Mouse (Mus musculus) intestine, postnatal 0 days (tissue): ENCODE results near the gene Phldb1. TPM values are rescaled to one million over a fixed set of nuclear protein-coding genes. Genes with fewer than 3 reads are reported as not detected.
A peak's percentile ranks its signal among the peaks of the same experiment; 100 is the strongest.

Experiments
- ATAC-seq: fragments of 200-750 bp; cut with Nextera tagmentation; 2 replicates; pipeline ENCODE4 v1.8.0; 2017; ENCODE audit warnings: mild to moderate bottlenecking, moderate TSS enrichment, moderate library complexity
- H3K27ac ChIP-seq: fragments of 300-500 bp; sonication (generic); 2 replicates; pipeline ENCODE4 v1.5.1; 2014; ENCODE audit warnings: mild to moderate bottlenecking, low read depth, low read length, moderate library complexity
- H3K27me3 ChIP-seq: fragments of 300-500 bp; sonication (generic); replicated peaks from 2 replicates; pipeline ENCODE4 v1.6.1; 2014; ENCODE audit warnings: low read length, mixed read lengths; ENCODE audit not compliant: control insufficient read depth, insufficient read depth
- H3K36me3 ChIP-seq: fragments of 300-500 bp; sonication (generic); 2 replicates; pipeline ENCODE4 v1.6.1; 2014; ENCODE audit warnings: mild to moderate bottlenecking, moderate library complexity; ENCODE audit not compliant: control insufficient read depth, insufficient read depth
- H3K4me1 ChIP-seq: fragments of 300-500 bp; sonication (generic); replicated peaks from 2 replicates; pipeline ENCODE4 v1.6.1; 2014; ENCODE audit warnings: antibody characterized with exemption, low read length, mixed read lengths; ENCODE audit not compliant: control insufficient read depth, insufficient read depth
- H3K4me2 ChIP-seq: fragments of 300-500 bp; sonication (generic); replicated peaks from 2 replicates; pipeline ENCODE4 v1.6.1; 2014; ENCODE audit warnings: low read depth, mild to moderate bottlenecking, moderate library complexity
- H3K4me3 ChIP-seq: fragments of 300-500 bp; sonication (generic); 2 replicates; pipeline ENCODE4 v1.5.1; 2014; ENCODE audit warnings: low read depth, low read length
- H3K9ac ChIP-seq: fragments of 300-500 bp; sonication (generic); 2 replicates; pipeline ENCODE4 v1.6.1; 2014; ENCODE audit warnings: mild to moderate bottlenecking, low read depth, low read length
- H3K9me3 ChIP-seq: fragments of 300-500 bp; sonication (generic); 2 replicates; pipeline ENCODE4 v1.6.1; 2016; ENCODE audit warnings: mixed run types; ENCODE audit not compliant: control insufficient read depth
- CTCF ChIP-seq: sonication (generic); IDR thresholded peaks from 2 replicates; pipeline ENCODE4 v1.5.1; 2016; ENCODE audit warnings: low read depth, mild to moderate bottlenecking, control low read depth, antibody characterized with exemption, moderate library complexity
- WGBS: fragments of 180-500 bp; shearing (Covaris S2); extraction: QIAGEN DNeasy Blood & Tissue Kit; methylation state at CpG from one replicate; pipeline ENCODE4 v1.1.7; 2014; 5-methylcytosine and 5-hydroxymethylcytosine counted together
- polyA plus RNA-seq: library from polyadenylated mRNA; unstranded; fragments of >200 nt; fragmentation: Nextera tagmentation; extraction: Ambion mirVana; gene quantifications from 2 replicates; pipeline ENCODE4 v1.2.1, GENCODE M21; 2015

The Phldb1 gene
- polyA plus RNA-seq, 1 experiment from 2014 or later: 6.2 TPM

- H3K4me3 ChIP-seq: no peak overlapping the region
- peak; percentile 53 for TF ChIP-seq CTCF
- H3K9me3 ChIP-seq: no peaks in the 10 kb centered on the region
- H3K9ac ChIP-seq: no peak overlapping the region
- no peak for ATAC-seq
- H3K36me3 ChIP-seq: peaks cover 30% of the 10 kb centered on the region
- H3K27me3 ChIP-seq: peaks cover 5% of the 10 kb centered on the region
- WGBS: 92% methylated on average over 1 of the region's 1 CpGs
- no peaks in the 10 kb centered on the region for H3K4me1 ChIP-seq
- H3K27ac ChIP-seq: no peak overlapping the region
- H3K4me2 ChIP-seq: no peak overlapping the region
Measured at GRCm38 (mm10) chr9:44740663-44741192, 5.7 kb upstream of the Phldb1 start.

- no peak overlapping the region for H3K4me3 ChIP-seq
- no peaks in the 10 kb centered on the region for H3K9me3 ChIP-seq
- TF ChIP-seq CTCF: 0 out of 2 replicates have a peak, but pooled peaks have one; percentile 10
- 0 out of 2 replicates have a peak, but pooled peaks cover 5% of the 10 kb centered on the region for H3K4me1 ChIP-seq
- no peak overlapping the region for H3K4me2 ChIP-seq
- 38% methylated on average over 8 of the region's 8 CpGs for WGBS
- no peak overlapping the region for H3K9ac ChIP-seq
- H3K36me3 ChIP-seq: peaks cover 1% of the 10 kb centered on the region; the same call in 1 of the 2 replicates
- H3K27me3 ChIP-seq: peaks cover 21% of the 10 kb centered on the region
- no peak for ATAC-seq
- peak overlapping the region; percentile 58 for H3K27ac ChIP-seq
Measured at GRCm38 (mm10) chr9:44737240-44737949, 2.4 kb upstream of the Phldb1 start.

DNA sequence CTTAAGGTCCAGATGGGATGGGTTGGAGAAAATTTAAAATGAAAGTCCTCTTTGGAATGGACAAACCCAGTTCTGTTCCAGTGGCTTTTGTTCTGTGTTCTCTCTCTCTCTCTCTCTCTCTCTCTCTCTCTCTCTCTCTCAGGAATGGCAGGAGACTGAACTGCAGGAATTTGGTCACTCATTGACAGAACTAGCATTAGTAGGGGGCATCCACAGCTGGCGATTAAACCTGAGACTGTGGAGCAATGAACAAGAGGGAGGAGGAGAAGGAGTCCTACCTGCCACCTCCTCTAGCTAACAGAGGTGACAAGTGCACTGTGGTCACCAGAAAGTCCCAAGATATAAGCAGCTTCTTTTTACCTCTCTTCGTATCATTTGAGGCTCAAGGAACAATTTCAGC is 1.3 kb upstream of the Phldb1 start:
- Histone ChIP-seq H3K4me2 (no peak overlapping the region), H3K9ac (no peak overlapping the region), H3K27me3 (peaks cover 21% of the 10 kb centered on the region), H3K36me3 (no peaks in the 10 kb centered on the region), H3K4me3 (no peak overlapping the region), H3K4me1 (0 out of 2 replicates have a peak, but pooled peaks cover 5% of the 10 kb centered on the region), H3K27ac (no peak overlapping the region), H3K9me3 (no peaks in the 10 kb centered on the region)
- no peak for TF ChIP-seq CTCF
- ATAC-seq: no peak
- WGBS: 67% methylated on average over 2 of the region's 2 CpGs

GRCm38 (mm10) chr9:44735886-44736285 is 888 bp upstream of the Phldb1 start:
- H3K9ac ChIP-seq: no peak overlapping the region
- H3K4me3 ChIP-seq: no peak overlapping the region
- no peak overlapping the region for H3K27ac ChIP-seq
- H3K27me3 ChIP-seq: peaks cover 21% of the 10 kb centered on the region
- H3K9me3 ChIP-seq: no peaks in the 10 kb centered on the region
- WGBS: 70% methylated on average over 6 of the region's 6 CpGs
- H3K36me3 ChIP-seq: no peaks in the 10 kb centered on the region
- H3K4me2 ChIP-seq: no peak overlapping the region
- no peak for ATAC-seq
- H3K4me1 ChIP-seq: 0 out of 2 replicates have a peak, but pooled peaks cover 5% of the 10 kb centered on the region
- TF ChIP-seq CTCF: no peak

DNA sequence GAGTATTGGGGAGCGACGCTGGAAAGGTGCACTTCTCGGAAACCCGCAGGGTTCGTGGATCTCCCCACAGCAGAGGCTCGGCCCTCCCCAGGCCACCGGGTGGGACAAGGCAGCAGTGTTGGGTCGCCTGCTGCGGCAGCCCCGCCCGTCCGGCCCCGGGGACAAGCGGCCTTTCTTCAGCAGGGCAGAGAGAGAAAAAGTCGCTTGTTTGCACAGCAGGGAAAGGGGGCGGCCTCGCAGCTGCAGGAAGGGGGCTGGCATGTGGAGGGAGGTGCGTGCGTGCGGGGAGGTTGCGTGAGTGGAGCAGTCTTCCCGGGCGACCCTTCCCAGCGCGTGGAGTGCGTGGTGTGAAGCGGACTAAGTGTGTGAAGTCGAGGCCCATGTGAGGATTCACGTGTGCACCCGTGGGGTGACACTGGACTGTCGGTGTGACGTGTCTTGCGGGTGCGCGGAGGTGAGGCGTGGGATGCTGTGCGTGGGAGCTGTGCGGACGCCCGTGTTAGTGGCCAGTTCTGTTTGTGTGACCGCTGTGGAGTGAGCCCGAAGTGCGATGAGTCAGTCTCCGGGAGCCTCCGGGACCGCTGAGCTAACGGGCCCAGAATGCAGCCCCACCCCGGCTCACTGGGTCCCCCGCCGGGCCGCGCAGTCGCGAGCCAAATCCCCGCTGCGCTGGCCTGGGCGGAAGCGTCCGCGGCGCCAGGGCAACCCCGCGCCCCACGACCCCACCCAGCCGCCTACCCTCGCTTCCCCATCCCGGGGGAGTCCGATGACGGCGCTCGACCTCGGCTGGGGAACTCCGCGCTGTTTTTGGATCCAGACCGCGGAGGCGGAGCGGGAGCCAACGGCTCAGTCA is 1.1 kb downstream of the Phldb1 start:
- H3K4me1 ChIP-seq: 0 out of 2 replicates have a peak, but pooled peaks cover 5% of the 10 kb centered on the region
- H3K4me3 ChIP-seq: peak overlapping the region; percentile 58
- no peaks in the 10 kb centered on the region for H3K36me3 ChIP-seq
- no peaks in the 10 kb centered on the region for H3K9me3 ChIP-seq
- WGBS: 1% methylated on average over 79 of the region's 79 CpGs
- peak; percentile 22 for ATAC-seq
- TF ChIP-seq CTCF: no peak
- H3K9ac ChIP-seq: peak overlapping the region; percentile 54
- peak overlapping the region; percentile 36 for H3K27ac ChIP-seq
- H3K4me2 ChIP-seq: peak overlapping the region; percentile 82
- H3K27me3 ChIP-seq: peaks cover 23% of the 10 kb centered on the region

DNA sequence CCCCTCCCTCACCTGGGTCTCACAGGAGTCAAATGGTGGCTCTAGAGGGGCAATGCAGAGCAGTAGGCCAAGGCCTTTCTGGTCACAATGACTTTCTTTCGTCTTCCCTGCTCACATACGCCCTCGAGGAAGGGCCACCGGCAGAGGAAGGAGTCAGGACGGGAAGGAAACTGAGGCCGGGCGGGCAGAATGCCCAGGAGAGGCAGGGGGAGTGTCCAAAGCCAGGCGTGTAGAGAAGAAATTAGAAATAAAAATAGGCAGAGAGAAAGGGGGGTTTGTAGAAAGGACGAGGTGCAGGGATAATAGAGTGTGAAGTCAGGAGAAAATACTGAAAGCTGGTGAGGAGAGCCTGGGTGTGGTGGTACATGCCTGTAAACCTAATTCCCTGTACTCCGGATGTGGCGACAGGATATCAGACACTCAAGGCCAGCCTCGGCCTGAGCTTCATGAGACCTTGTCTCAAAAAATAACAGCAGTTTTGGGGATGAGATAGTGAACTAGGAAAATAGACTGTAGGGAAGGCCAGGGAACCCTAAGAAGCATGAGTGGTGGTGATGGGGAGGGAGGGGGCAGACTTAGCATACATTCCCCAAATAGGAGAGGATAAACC is 2.0 kb downstream of the Phldb1 start:
- Histone ChIP-seq H3K27ac (peak overlapping the region; percentile 29), H3K4me1 (0 out of 2 replicates have a peak, but pooled peaks cover 5% of the 10 kb centered on the region), H3K4me3 (peak overlapping the region; percentile 58; the same call in 1 of the 2 replicates), H3K9ac (no peak overlapping the region), H3K9me3 (no peaks in the 10 kb centered on the region), H3K27me3 (peaks cover 26% of the 10 kb centered on the region), H3K36me3 (no peaks in the 10 kb centered on the region), H3K4me2 (peak overlapping the region; percentile 82)
- no peak for ATAC-seq
- WGBS: 74% methylated on average over 12 of the region's 12 CpGs
- TF ChIP-seq CTCF: no peak
